ENCODE assay signal across 17 mouse cellular contexts in genomic region chr14:87996561-87996960, GRCm38 (mm10).
"Had no signal": no experiment of that assay in that cellular context is flagged by ENCODE, and none has a peak within 500 bp of the region (broad histone marks: within the 10 kb centered on the region; RNA-seq: fewer than 3 reads in every experiment).

No protein-coding gene starts in this region.

- H3K27me3 ChIP-seq: lung, embryonic 15.5 days; megakaryocyte, embryonic 14.5 days; midbrain, embryonic 13.5 days; midbrain, embryonic 15.5 days; neural tube, embryonic 12.5 days; stomach, embryonic 15.5 days had no signal

- DNase-seq: lung, adult 2 months; lung, postnatal 14 days; lung, postnatal 36 days; right cerebral cortex, postnatal 14 days; thymus, adult 18-20 months; thymus, postnatal 14 days; thymus, postnatal 36 days had no signal

- ATAC-seq: lung, postnatal 0 days; midbrain, embryonic 13.5 days; midbrain, embryonic 15.5 days had no signal

- H3K4me2 ChIP-seq: lung, embryonic 15.5 days; midbrain, embryonic 11.5 days; midbrain, embryonic 13.5 days; midbrain, embryonic 15.5 days; neural tube, embryonic 12.5 days; stomach, embryonic 15.5 days had no signal

- H3K4me3 ChIP-seq: lung, embryonic 15.5 days; megakaryocyte, embryonic 14.5 days; midbrain, embryonic 13.5 days; midbrain, embryonic 15.5 days; neural tube, embryonic 12.5 days; stomach, embryonic 15.5 days had no signal

- H3K9me3 ChIP-seq: lung, embryonic 15.5 days; megakaryocyte, embryonic 14.5 days; midbrain, embryonic 13.5 days; midbrain, embryonic 15.5 days; neural tube, embryonic 12.5 days; stomach, embryonic 15.5 days had no signal

- H3K36me3 ChIP-seq: lung, embryonic 15.5 days; midbrain, embryonic 13.5 days; midbrain, embryonic 15.5 days; neural tube, embryonic 12.5 days; stomach, embryonic 15.5 days had no signal

- H3K27ac ChIP-seq: lung, embryonic 15.5 days; macrophage; midbrain, embryonic 13.5 days; midbrain, embryonic 15.5 days; neural tube, embryonic 12.5 days; stomach, embryonic 15.5 days; stomach, postnatal 0 days had no signal

- H3K4me1 ChIP-seq: lung, embryonic 15.5 days; megakaryocyte, embryonic 14.5 days; midbrain, embryonic 13.5 days; midbrain, embryonic 15.5 days; neural tube, embryonic 12.5 days; stomach, embryonic 15.5 days had no signal

- H3K9ac ChIP-seq: lung, embryonic 15.5 days; midbrain, embryonic 13.5 days; midbrain, embryonic 15.5 days; neural tube, embryonic 12.5 days; stomach, embryonic 15.5 days had no signal
